Mouse (Mus musculus) heart, embryonic 11.5 days (tissue): ENCODE measurements around the gene Dlgap4. TPM values are rescaled to one million over a fixed set of nuclear protein-coding genes. Genes with fewer than 3 reads are reported as not detected.

Source experiments
- ATAC-seq: fragments of 200-750 bp; cut with Nextera tagmentation; replicated peaks from 2 replicates; pipeline ENCODE4 v1.8.0; 2017; ENCODE audit warnings: moderate library complexity; ENCODE audit not compliant: insufficient number of reproducible peaks, low FRiP score, low TSS enrichment
- H3K27ac ChIP-seq: fragments of 300-500 bp; sonication (generic); 2 replicates; pipeline ENCODE4 v1.5.1; 2014; ENCODE audit warnings: mild to moderate bottlenecking, low read depth, low read length
- H3K27me3 ChIP-seq: fragments of 300-500 bp; sonication (generic); 2 replicates; pipeline ENCODE4 v1.6.1; 2014; ENCODE audit warnings: mild to moderate bottlenecking, low read length, mixed read lengths; ENCODE audit not compliant: control insufficient read depth, insufficient read depth
- H3K36me3 ChIP-seq: fragments of 300-500 bp; sonication (generic); 2 replicates; pipeline ENCODE4 v1.6.1; 2014; ENCODE audit warnings: mild to moderate bottlenecking, low read length, moderate library complexity, mixed read lengths; ENCODE audit not compliant: control insufficient read depth, insufficient read depth
- H3K4me1 ChIP-seq: fragments of 300-500 bp; sonication (generic); 2 replicates; pipeline ENCODE4 v1.6.1; 2014; ENCODE audit warnings: low read length; ENCODE audit not compliant: control insufficient read depth, insufficient read depth
- H3K4me2 ChIP-seq: fragments of 300-500 bp; sonication (generic); 2 replicates; pipeline ENCODE4 v1.6.1; 2014; ENCODE audit warnings: mild to moderate bottlenecking, moderate library complexity
- H3K4me3 ChIP-seq: fragments of 300-500 bp; sonication (generic); 2 replicates; pipeline ENCODE4 v1.5.1; 2014; ENCODE audit warnings: low read depth, low read length
- H3K9ac ChIP-seq: fragments of 300-500 bp; sonication (generic); 2 replicates; pipeline ENCODE4 v1.6.1; 2014; ENCODE audit warnings: mild to moderate bottlenecking, low read depth, low read length, moderate library complexity
- H3K9me3 ChIP-seq: fragments of 300-500 bp; sonication (generic); replicated peaks from 2 replicates; pipeline ENCODE4 v1.6.1; 2016; ENCODE audit warnings: low read length; ENCODE audit not compliant: control insufficient read depth
- WGBS: fragments of 180-500 bp; shearing (Covaris S2); extraction: QIAGEN DNeasy Blood & Tissue Kit; methylation state at CpG from one replicate; pipeline ENCODE4 v1.1.7; 2014; ENCODE audit not compliant: insufficient replicate concordance; 5-methylcytosine and 5-hydroxymethylcytosine counted together
- polyA plus RNA-seq: library from polyadenylated mRNA; unstranded; fragments of >200 nt; fragmentation: Nextera tagmentation; extraction: Ambion mirVana; gene quantifications from 2 replicates; pipeline ENCODE4 v1.2.1, GENCODE M21; 2014

Dlgap4 gene
- polyA plus RNA-seq, 1 experiment from 2014 or later, result 70.5 TPM

GRCm38 (mm10) chr2:156622192-156622591 lies 8.7 kb downstream of the Dlgap4 start:
- WGBS, result 78% methylated on average over 6 of the region's 6 CpGs

GRCm38 (mm10) chr2:156623246-156623645 lies 9.7 kb downstream of the Dlgap4 start:
- Histone ChIP-seq H3K4me3 (no peak overlapping the region), H3K27me3 (peaks cover 40% of the 10 kb centered on the region), H3K36me3 (no peaks in the 10 kb centered on the region), H3K4me1 (peaks cover 12% of the 10 kb centered on the region), H3K4me2 (no peak overlapping the region), H3K9me3 (no peaks in the 10 kb centered on the region), H3K27ac (no peak overlapping the region), H3K9ac (no peak overlapping the region)
- 75% methylated on average over 2 of the region's 2 CpGs for WGBS
- ATAC-seq, result no peak

More at GRCm38 (mm10) chr2:156622192-156622591, 8.7 kb downstream of the Dlgap4 start:
- Histone ChIP-seq H3K27ac (no peak overlapping the region), H3K9ac (no peak overlapping the region), H3K4me2 (no peak overlapping the region), H3K36me3 (no peaks in the 10 kb centered on the region), H3K4me3 (no peak overlapping the region), H3K27me3 (peaks cover 47% of the 10 kb centered on the region), H3K9me3 (no peaks in the 10 kb centered on the region), H3K4me1 (peaks cover 12% of the 10 kb centered on the region)
- ATAC-seq, result no peak

DNA sequence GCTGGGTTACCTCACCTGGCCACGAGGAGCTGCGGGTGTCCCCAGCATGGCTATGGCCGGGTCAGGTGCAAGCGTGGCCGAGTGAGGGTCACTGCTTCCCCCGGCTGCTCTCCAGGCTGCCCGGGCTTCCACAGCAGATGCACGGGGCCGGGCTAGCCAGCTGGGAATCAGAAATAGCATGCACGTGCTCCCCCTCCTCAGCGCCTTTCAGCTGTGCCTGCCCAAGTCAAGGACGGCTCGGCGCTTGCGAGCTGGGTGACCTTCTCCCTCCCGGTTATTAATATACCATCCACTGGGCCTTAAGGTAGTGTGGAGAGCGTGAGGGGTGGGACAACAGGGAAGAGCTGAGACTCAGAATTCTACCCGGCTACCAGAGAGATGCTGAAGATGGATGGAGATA lies 11.8 kb downstream of the Dlgap4 start:
- H3K4me2 ChIP-seq, result no peak overlapping the region
- WGBS, result 71% methylated on average over 18 of the region's 18 CpGs
- no peak overlapping the region for H3K27ac ChIP-seq
- no peak overlapping the region for H3K9ac ChIP-seq
- peaks cover 12% of the 10 kb centered on the region for H3K4me1 ChIP-seq
- peaks cover 25% of the 10 kb centered on the region for H3K27me3 ChIP-seq
- ATAC-seq, result 0 out of 2 replicates have a peak, but pooled peaks have one; percentile 33
- no peaks in the 10 kb centered on the region for H3K36me3 ChIP-seq
- H3K9me3 ChIP-seq, result no peaks in the 10 kb centered on the region
- H3K4me3 ChIP-seq, result no peak overlapping the region

- Histone ChIP-seq H3K4me1 (peaks cover 12% of the 10 kb centered on the region), H3K4me3 (no peak overlapping the region), H3K36me3 (no peaks in the 10 kb centered on the region), H3K27me3 (peaks cover 25% of the 10 kb centered on the region), H3K9ac (no peak overlapping the region), H3K27ac (no peak overlapping the region), H3K4me2 (no peak overlapping the region), H3K9me3 (no peaks in the 10 kb centered on the region)
- 78% methylated on average over 9 of the region's 9 CpGs for WGBS
- no peak for ATAC-seq
These were observed 12.6 kb downstream of the Dlgap4 start for GRCm38 (mm10) chr2:156626119-156626518.

DNA sequence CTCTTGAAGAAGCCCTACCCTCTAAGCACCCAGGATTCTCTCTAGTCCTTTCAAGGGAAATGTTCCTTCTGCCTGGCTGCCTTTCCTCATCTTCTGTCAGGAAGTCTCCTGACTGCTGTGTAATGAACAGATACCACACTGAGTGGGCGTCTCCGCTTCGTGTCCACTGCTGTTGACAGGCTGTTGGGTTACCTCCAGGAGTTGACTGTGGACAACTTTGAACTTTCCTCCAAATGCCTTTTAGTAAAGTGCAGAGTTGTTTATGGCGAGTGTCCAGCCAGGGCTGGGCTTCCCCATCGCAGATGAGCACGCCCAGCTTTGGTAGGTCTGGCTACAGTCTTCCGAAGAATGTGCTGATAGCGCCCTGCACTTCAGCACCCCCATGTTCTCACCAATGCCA lies 13.0 kb downstream of the Dlgap4 start:
- H3K4me2 ChIP-seq, result no peak overlapping the region
- H3K9me3 ChIP-seq, result no peaks in the 10 kb centered on the region
- H3K27me3 ChIP-seq, result peaks cover 23% of the 10 kb centered on the region
- 31% methylated on average over 8 of the region's 8 CpGs for WGBS
- ATAC-seq, result no peak
- H3K27ac ChIP-seq, result no peak overlapping the region
- H3K4me3 ChIP-seq, result no peak overlapping the region
- no peaks in the 10 kb centered on the region for H3K36me3 ChIP-seq
- H3K4me1 ChIP-seq, result peaks cover 12% of the 10 kb centered on the region
- no peak overlapping the region for H3K9ac ChIP-seq

DNA sequence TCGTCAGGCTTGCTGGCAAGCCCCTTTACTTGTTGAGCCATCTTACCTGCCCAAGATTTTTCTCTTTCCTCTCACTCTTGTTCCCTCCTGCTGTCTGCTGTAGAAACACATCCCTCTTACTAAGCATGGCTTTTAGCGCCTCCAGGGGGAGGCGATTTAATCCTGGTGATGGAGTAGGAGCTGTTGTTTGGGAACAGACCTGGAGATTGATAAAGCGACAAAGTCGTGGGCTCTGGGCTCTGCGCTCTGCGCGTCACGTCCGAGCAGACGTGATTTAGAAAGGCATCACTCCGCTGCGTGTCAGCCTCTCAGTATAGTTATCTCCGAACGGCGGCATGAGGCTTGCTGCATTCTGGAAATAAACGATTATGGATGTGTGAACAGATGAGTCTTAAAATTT lies 14.4 kb downstream of the Dlgap4 start:
- ATAC-seq, result no peak
- WGBS, result 43% methylated on average over 17 of the region's 17 CpGs
- Histone ChIP-seq H3K4me1 (peaks cover 12% of the 10 kb centered on the region), H3K4me2 (no peak overlapping the region), H3K4me3 (no peak overlapping the region), H3K27me3 (peaks cover 16% of the 10 kb centered on the region), H3K9ac (no peak overlapping the region), H3K27ac (no peak overlapping the region), H3K36me3 (no peaks in the 10 kb centered on the region), H3K9me3 (no peaks in the 10 kb centered on the region)

DNA sequence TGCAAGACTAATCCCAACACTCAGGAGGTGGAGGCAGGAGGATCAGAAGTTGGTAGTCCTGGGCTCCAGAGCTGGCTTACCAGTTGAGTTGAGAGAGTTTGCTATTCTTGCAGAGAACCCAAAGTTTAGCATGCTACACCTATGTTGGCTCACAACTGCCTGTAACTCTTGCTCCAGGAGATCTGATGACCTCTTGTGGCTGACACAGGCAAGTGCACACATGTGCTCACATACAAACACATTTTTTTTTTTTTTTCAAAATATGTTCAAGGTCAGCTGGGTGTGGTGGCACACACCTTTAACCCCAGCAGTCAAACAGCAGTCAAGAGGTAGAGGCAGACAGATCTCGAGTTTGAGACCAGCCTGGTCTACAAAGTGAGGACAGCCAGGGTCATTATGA lies 16.8 kb downstream of the Dlgap4 start:
- no peaks in the 10 kb centered on the region for H3K9me3 ChIP-seq
- peaks cover 8% of the 10 kb centered on the region; the same call in 1 of the 2 replicates for H3K4me1 ChIP-seq
- WGBS, result 75% methylated on average over 1 of the region's 1 CpGs
- no peaks in the 10 kb centered on the region; the same call in 1 of the 2 replicates for H3K27me3 ChIP-seq
- no peaks in the 10 kb centered on the region for H3K36me3 ChIP-seq
- no peak overlapping the region for H3K9ac ChIP-seq
- ATAC-seq, result no peak
- H3K4me3 ChIP-seq, result no peak overlapping the region
- H3K4me2 ChIP-seq, result no peak overlapping the region
- H3K27ac ChIP-seq, result no peak overlapping the region

GRCm38 (mm10) chr2:156632721-156633120 lies 19.2 kb downstream of the Dlgap4 start:
- WGBS, result 80% methylated on average over 9 of the region's 9 CpGs
- no peak overlapping the region for H3K4me3 ChIP-seq
- no peaks in the 10 kb centered on the region for H3K9me3 ChIP-seq
- no peaks in the 10 kb centered on the region for H3K27me3 ChIP-seq
- no peak overlapping the region for H3K4me2 ChIP-seq
- no peak overlapping the region for H3K27ac ChIP-seq
- H3K36me3 ChIP-seq, result no peaks in the 10 kb centered on the region
- H3K9ac ChIP-seq, result no peak overlapping the region
- no peaks in the 10 kb centered on the region for H3K4me1 ChIP-seq
- no peak for ATAC-seq

GRCm38 (mm10) chr2:156635091-156635490 lies 21.6 kb downstream of the Dlgap4 start:
- H3K27ac ChIP-seq, result no peak overlapping the region
- no peaks in the 10 kb centered on the region for H3K9me3 ChIP-seq
- no peak for ATAC-seq
- H3K36me3 ChIP-seq, result no peaks in the 10 kb centered on the region
- WGBS, result 81% methylated on average over 9 of the region's 9 CpGs
- no peak overlapping the region for H3K4me3 ChIP-seq
- no peaks in the 10 kb centered on the region for H3K27me3 ChIP-seq
- H3K9ac ChIP-seq, result no peak overlapping the region
- no peaks in the 10 kb centered on the region for H3K4me1 ChIP-seq
- no peak overlapping the region for H3K4me2 ChIP-seq
